Mouse (Mus musculus): ENCODE measurements around the gene Pdgfb. TPM values are rescaled to one million over a fixed set of nuclear protein-coding genes. Genes with fewer than 3 reads are reported as not detected.

Pdgfb gene
- polyA plus RNA-seq, 1 experiment from 2014 or later, result 1.6 TPM

- 57% methylated on average over 9 of the region's 9 CpGs for WGBS
- peak; percentile 51 for DNase-seq (ENCODE audit: low spot score)
- H3K9me3 ChIP-seq, result no peaks in the 10 kb centered on the region
- no peaks in the 10 kb centered on the region for H3K36me3 ChIP-seq (replicated peaks)
- no peaks in the 10 kb centered on the region for H3K27me3 ChIP-seq (replicated peaks; ENCODE audit: low read depth, poor library complexity, severe bottlenecking)
- no peak overlapping the region for H3K4me3 ChIP-seq
- H3K27ac ChIP-seq (replicated peaks), result peak overlapping the region; percentile 59; the same call in 1 of the 2 replicates
- peaks cover 37% of the 10 kb centered on the region for H3K4me1 ChIP-seq
Observed at GRCm38 (mm10) chr15:79946790-79947189, 68.0 kb downstream of the Pdgfb start.

- Histone ChIP-seq H3K36me3 (replicated peaks) (no peaks in the 10 kb centered on the region), H3K9me3 (no peaks in the 10 kb centered on the region), H3K27ac (replicated peaks) (peak overlapping the region; percentile 59), H3K27me3 (replicated peaks; ENCODE audit: low read depth, poor library complexity, severe bottlenecking) (no peaks in the 10 kb centered on the region), H3K4me1 (peaks cover 30% of the 10 kb centered on the region), H3K4me3 (no peak overlapping the region)
- WGBS, result 14% methylated on average over 4 of the region's 4 CpGs
- DNase-seq (ENCODE audit: low spot score), result peak; percentile 90
Observed at GRCm38 (mm10) chr15:79946022-79946421, 68.8 kb downstream of the Pdgfb start.

Small RNAs within 50 kb of the gene (microRNA-seq; reads per million reads assigned to microRNA genes)
- 0.91 reads per million for gene Mir7213

Other genes starting within 250 kb of the Pdgfb start
- gene Dnal4, start 237.1 kb downstream of the Pdgfb start, polyA plus RNA-seq (2016; fragmentation: Nextera tagmentation; extraction: Ambion mirVana), result 66.3 and 68.6 TPM in 2 replicates
- gene Nptxr, start 210.2 kb downstream of the Pdgfb start, polyA plus RNA-seq (2016; fragmentation: Nextera tagmentation; extraction: Ambion mirVana), result 1.8 and 2.2 TPM in 2 replicates
- gene Npcd, start 180.7 kb downstream of the Pdgfb start, polyA plus RNA-seq (2016; fragmentation: Nextera tagmentation; extraction: Ambion mirVana), result not detected in 2 replicates
- 16.1 and 18.1 TPM in 2 replicates for gene Cbx6, start 180.3 kb downstream of the Pdgfb start, polyA plus RNA-seq (2016; fragmentation: Nextera tagmentation; extraction: Ambion mirVana)
- gene Apobec3, start 123.3 kb downstream of the Pdgfb start, polyA plus RNA-seq (2016; fragmentation: Nextera tagmentation; extraction: Ambion mirVana), result 7.7 and 8.4 TPM in 2 replicates
- 2.1 and 2.4 TPM in 2 replicates for gene Cbx7, start 43.9 kb downstream of the Pdgfb start, polyA plus RNA-seq (2016; fragmentation: Nextera tagmentation; extraction: Ambion mirVana)
- 5.9 and 7.0 TPM in 2 replicates for gene Syngr1, start 76.4 kb upstream of the Pdgfb start, polyA plus RNA-seq (2016; fragmentation: Nextera tagmentation; extraction: Ambion mirVana)
- gene Rpl3, start 76.9 kb upstream of the Pdgfb start, polyA plus RNA-seq (2016; fragmentation: Nextera tagmentation; extraction: Ambion mirVana), result 1,034 and 1,049 TPM in 2 replicates
- gene Tab1, start 118.2 kb upstream of the Pdgfb start, polyA plus RNA-seq (2016; fragmentation: Nextera tagmentation; extraction: Ambion mirVana), result 43.3 and 45.3 TPM in 2 replicates
- gene Mgat3, start 158.7 kb upstream of the Pdgfb start, polyA plus RNA-seq (2016; fragmentation: Nextera tagmentation; extraction: Ambion mirVana), result 6.3 and 7.6 TPM in 2 replicates
- 44.4 and 44.5 TPM in 2 replicates for gene Mief1, start 219.0 kb upstream of the Pdgfb start, polyA plus RNA-seq (2016; fragmentation: Nextera tagmentation; extraction: Ambion mirVana)
- not detected in 2 replicates for gene AC140267.1, start 220.9 kb upstream of the Pdgfb start, polyA plus RNA-seq (2016; fragmentation: Nextera tagmentation; extraction: Ambion mirVana)
- 104 and 111 TPM in 2 replicates for gene Atf4, start 240.2 kb upstream of the Pdgfb start, polyA plus RNA-seq (2016; fragmentation: Nextera tagmentation; extraction: Ambion mirVana)
- 68.1 and 73.2 TPM in 2 replicates for gene Rps19bp1, start 249.3 kb upstream of the Pdgfb start, polyA plus RNA-seq (2016; fragmentation: Nextera tagmentation; extraction: Ambion mirVana)

Data from embryonic facial prominence, embryonic 10.5 days (tissue).